Mouse (Mus musculus): ENCODE results near the gene Rbak.

GRCm38 (mm10) chr5:143137580-143137979 is 43.0 kb downstream of the Rbak start:
- TF ChIP-seq POLR2A (IDR thresholded peaks at IDR 0.05; ENCODE audit: control insufficient read depth, low read depth, low read length) (no peak), CTCF (IDR thresholded peaks at IDR 0.05; ENCODE audit: control insufficient read depth, insufficient read depth, insufficient replicate concordance, low read depth, low read length) (no peak)
